Mouse (Mus musculus): ENCODE data around the gene Gm428.

DNA sequence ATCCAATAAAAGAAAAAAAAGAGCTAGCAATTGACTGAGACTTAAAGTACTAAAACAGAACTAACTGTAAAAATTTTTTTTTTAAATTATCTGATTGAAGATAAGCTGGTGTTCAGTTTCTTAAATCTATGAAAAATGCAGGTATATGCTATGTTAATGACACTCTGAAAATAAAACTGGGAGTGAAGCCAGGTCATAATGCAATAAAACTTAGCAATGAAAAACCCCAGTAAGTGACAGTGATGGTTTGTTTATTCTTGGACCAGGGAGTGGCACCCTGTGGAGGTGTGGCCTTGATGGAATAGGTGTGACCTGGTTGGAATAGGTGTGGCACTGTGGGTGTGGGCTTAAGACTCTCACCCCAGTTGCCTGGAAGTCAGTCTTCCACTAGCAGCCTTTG, 36.5 kb downstream of the Gm428 start:
- TF ChIP-seq CTCF (IDR thresholded peaks at IDR 0.05; ENCODE audit: low read depth) (no peak), EP300 (IDR thresholded peaks at IDR 0.05; ENCODE audit: low read depth) (no peak)

Measured in liver, embryonic 14.5 days (tissue).